Mouse (Mus musculus): ENCODE data around the gene Gata1.
"Not testable (repeated sequence)": the region's sequence is repeated elsewhere in the genome, so short reads cannot be mapped to it uniquely, and the experiment has no call there.

Gene Gata1

GRCm38 (mm10) chrX:7967596-7968201 lies 10.2 kb downstream of the Gata1 start:
- ATAC-seq (ENCODE audit: insufficient number of reproducible peaks, low FRiP score, low TSS enrichment), result no peak

GRCm38 (mm10) chrX:7966161-7966560 lies 11.7 kb downstream of the Gata1 start:
- ATAC-seq (ENCODE audit: insufficient number of reproducible peaks, low FRiP score, low TSS enrichment), result no peak

GRCm38 (mm10) chrX:7963829-7964626 lies 13.8 kb downstream of the Gata1 start:
- no peak for ATAC-seq (ENCODE audit: insufficient number of reproducible peaks, low FRiP score, low TSS enrichment)

GRCm38 (mm10) chrX:7958868-7959267 lies 19.0 kb downstream of the Gata1 start:
- no peak for ATAC-seq (ENCODE audit: insufficient number of reproducible peaks, low FRiP score, low TSS enrichment)

- no peak for ATAC-seq (ENCODE audit: insufficient number of reproducible peaks, low FRiP score, low TSS enrichment)
These were observed 27.8 kb downstream of the Gata1 start for GRCm38 (mm10) chrX:7950091-7950490.

GRCm38 (mm10) chrX:7947900-7948492 lies 29.9 kb downstream of the Gata1 start:
- peak; percentile 97 for ATAC-seq (ENCODE audit: insufficient number of reproducible peaks, low FRiP score, low TSS enrichment)

- ATAC-seq (ENCODE audit: insufficient number of reproducible peaks, low FRiP score, low TSS enrichment), result no peak
These were observed 30.6 kb downstream of the Gata1 start, which contains the start of gene Hdac6 for GRCm38 (mm10) chrX:7947108-7947899. Gene Hdac6, minus strand, starts transcription at chrX:7947889.

- no peak for ATAC-seq (ENCODE audit: insufficient number of reproducible peaks, low FRiP score, low TSS enrichment)
These were observed 32.3 kb downstream of the Gata1 start for GRCm38 (mm10) chrX:7945618-7946017.

- ATAC-seq (ENCODE audit: insufficient number of reproducible peaks, low FRiP score, low TSS enrichment), result no peak
These were observed 40.2 kb downstream of the Gata1 start for GRCm38 (mm10) chrX:7937667-7938066.

- ATAC-seq (ENCODE audit: insufficient number of reproducible peaks, low FRiP score, low TSS enrichment), result no peak
These were observed 41.0 kb downstream of the Gata1 start for GRCm38 (mm10) chrX:7936874-7937273.

GRCm38 (mm10) chrX:7928270-7928790 lies 49.5 kb downstream of the Gata1 start, which contains the start of gene Eras:
Gene Eras, minus strand, starts transcription at chrX:7928607.
- ATAC-seq (ENCODE audit: insufficient number of reproducible peaks, low FRiP score, low TSS enrichment), result no peak

- no peak for ATAC-seq (ENCODE audit: insufficient number of reproducible peaks, low FRiP score, low TSS enrichment)
These were observed 50.8 kb downstream of the Gata1 start for GRCm38 (mm10) chrX:7927116-7927515.

- ATAC-seq (ENCODE audit: insufficient number of reproducible peaks, low FRiP score, low TSS enrichment), result no peak
These were observed 51.6 kb downstream of the Gata1 start for GRCm38 (mm10) chrX:7926266-7926665.

- ATAC-seq (ENCODE audit: insufficient number of reproducible peaks, low FRiP score, low TSS enrichment), result no peak
These were observed 55.8 kb downstream of the Gata1 start for GRCm38 (mm10) chrX:7922032-7922431.

- peak; percentile 66 for ATAC-seq (ENCODE audit: insufficient number of reproducible peaks, low FRiP score, low TSS enrichment)
These were observed 58.1 kb downstream of the Gata1 start, which contains the start of gene Pcsk1n for GRCm38 (mm10) chrX:7919601-7920383. Gene Pcsk1n, plus strand, starts transcription at chrX:7919822.

- ATAC-seq (ENCODE audit: insufficient number of reproducible peaks, low FRiP score, low TSS enrichment), result not testable (repeated sequence)
These were observed 59.9 kb downstream of the Gata1 start for GRCm38 (mm10) chrX:7917960-7918359.

GRCm38 (mm10) chrX:7915669-7916068 lies 62.2 kb downstream of the Gata1 start:
- ATAC-seq (ENCODE audit: insufficient number of reproducible peaks, low FRiP score, low TSS enrichment), result not testable (repeated sequence)

GRCm38 (mm10) chrX:7910473-7910872 lies 67.4 kb downstream of the Gata1 start:
- ATAC-seq (ENCODE audit: insufficient number of reproducible peaks, low FRiP score, low TSS enrichment), result no peak

Data from cerebellum, adult (tissue).